Mouse (Mus musculus) layer of hippocampus, adult 8-10 months (tissue): ENCODE results near the gene Il33. TPM values are rescaled to one million over a fixed set of nuclear protein-coding genes. Genes with fewer than 3 reads are reported as not detected.
A peak's percentile ranks its signal among the peaks of the same experiment; 100 is the strongest.

Source experiments
- DNase-seq, 2 experiments: peaks; one replicate each; pipeline ENCODE4 v3.0.0; 2022; ENCODE audit warnings: low spot score in 2 of 2
- total RNA-seq, 4 experiments: library from RNA; stranded (reverse); gene quantifications; 2 replicates each; pipeline ENCODE4 v1.2.4; 2022

The Il33 gene
- total RNA-seq: 100 to 1,000 TPM in 2 of 4 experiments, 10 to 100 TPM in 2; 73.4 to 112 (median 96.0) TPM

DNA sequence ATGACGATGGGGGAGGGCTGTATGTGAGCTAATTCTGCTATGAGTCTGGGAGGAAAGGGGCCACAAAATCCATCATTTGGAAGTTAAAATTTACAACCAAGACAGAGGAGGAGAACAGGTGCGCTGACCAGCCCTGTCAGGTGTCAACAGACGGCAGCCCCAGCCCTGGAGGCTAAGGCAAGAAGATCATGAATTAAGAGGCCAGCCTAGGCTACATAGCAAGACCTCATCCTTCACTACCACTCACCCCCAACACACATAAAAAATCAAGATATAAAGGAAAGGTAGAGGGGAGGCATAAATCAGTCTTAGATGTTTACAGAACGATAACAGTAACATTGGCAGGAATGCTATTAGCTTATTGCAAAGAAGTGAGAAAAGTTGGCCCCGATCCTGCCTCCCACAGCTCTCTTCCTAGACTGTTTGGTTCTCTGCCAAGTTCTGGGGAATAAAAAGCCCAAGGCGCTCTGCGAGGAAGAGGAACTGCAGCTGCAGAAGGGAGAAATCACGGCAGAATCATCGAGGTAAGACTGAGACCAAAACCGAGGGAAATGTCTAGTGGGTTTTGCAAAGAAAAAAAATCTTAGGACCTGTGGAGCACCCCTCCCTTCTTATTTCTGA is at the start of gene Il33:
Gene Il33, plus strand, starts transcription at position 477 of the 621 bp plus-strand sequence.
- DNase-seq: peak; percentile 51 to 73

DNA sequence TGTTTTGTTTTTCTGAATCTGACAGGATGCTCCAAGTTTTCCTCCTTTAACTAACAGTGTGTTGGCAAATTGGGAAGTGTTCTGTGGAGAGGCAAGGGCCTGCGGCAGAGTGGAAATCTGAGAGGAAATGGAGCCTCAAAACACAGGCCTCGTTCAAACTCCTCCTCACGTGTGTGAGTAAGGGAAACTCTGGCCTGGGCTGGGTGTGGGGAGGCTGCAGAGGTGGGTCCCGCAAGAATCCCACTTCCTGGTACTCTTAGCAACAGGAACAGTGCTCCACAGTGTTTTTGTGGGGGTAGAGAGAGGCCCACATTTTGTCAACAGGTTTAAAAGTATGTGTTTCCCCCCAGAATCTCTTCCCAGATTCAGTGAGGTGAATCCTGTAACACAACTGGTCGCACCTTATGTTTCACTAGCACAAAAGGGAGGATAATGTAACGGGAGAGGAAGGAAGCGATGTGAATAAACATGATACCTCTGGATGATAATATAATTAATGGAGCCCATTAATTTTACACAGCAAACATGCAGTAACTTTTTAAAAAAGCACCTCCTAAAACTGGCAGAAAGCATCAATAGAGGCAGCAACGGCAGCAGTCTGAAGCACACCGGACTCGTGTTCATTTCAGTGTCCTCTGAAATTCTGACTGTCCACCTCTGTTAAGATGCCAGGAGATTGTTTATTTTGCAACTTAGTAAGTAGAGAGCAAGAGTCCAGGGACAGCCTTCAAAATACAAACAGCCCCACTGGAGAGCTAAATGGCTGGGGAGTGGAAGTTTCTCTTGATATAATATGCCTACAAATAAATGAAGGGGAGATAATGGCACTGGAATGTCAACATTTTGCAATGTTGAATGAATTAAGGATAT is 47.3 kb upstream of the Il33 start:
- DNase-seq: no peak

DNA sequence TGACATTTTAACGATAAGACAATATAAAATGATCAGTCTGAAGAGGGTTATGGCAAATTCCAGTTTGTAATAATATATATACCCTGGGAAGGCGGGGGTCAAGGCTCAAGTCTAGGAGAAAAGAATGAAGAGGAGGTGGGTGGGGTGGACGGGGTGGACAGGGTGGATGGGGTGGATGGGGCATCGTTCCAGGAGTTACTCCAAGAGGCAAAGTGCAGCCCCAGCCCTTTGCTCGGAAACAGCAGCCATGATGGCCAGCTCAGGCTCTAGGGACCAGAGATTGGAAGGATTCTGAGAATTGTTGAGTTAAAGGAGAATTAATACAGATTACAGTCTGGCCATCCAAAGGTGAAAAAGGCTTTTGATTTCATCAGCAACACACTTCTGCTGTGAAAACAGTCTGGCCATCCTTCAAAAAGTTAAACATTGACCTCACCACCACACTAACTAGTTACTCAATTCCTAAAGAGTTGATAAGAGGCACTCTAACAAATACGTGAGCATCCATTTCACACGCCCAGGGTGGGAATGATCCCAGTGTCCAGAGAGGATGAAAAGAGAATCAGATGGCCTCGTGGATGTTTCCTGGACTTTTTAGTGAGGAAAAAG is 45.9 kb upstream of the Il33 start:
- DNase-seq: no peak

DNA sequence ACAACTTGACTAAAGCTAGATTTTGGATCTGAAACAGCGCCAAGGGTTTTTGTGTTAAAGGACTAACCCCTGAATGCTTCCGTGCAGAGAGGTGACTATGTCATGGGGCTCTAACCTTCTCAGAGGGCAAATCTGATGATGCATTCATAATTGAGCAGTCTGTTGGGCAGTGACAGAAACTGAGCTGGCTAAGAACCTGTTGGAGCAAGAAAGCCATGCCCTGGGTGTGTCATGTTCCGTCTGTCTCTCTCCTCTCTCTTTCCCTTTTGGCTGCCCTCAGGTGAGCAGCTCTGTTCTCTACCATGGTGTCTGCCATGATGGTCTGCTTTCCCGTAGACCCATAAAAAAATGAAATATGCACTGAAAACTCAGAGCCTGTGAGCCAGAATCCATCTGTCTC is 44.0 kb upstream of the Il33 start:
- no peak for DNase-seq

DNA sequence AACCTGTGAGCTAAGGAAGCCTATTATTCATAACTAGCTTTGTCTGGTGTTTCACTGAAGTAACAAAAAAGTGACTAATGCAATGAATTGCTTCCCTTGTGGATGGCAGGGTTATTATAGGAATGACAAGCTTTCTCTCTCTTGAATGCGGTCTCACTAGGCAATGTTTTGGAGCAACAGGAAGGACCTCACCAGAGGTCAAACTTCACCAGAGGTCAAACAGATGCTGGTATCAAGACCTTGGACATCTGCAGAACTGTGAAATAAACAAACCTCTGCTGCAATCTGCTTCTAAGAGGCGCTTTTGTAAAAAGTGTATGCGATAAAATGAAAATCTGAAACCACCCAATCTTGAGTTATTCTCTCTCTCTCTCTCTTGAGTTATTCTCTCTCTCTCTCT is 42.2 kb upstream of the Il33 start:
- no peak for DNase-seq

DNA sequence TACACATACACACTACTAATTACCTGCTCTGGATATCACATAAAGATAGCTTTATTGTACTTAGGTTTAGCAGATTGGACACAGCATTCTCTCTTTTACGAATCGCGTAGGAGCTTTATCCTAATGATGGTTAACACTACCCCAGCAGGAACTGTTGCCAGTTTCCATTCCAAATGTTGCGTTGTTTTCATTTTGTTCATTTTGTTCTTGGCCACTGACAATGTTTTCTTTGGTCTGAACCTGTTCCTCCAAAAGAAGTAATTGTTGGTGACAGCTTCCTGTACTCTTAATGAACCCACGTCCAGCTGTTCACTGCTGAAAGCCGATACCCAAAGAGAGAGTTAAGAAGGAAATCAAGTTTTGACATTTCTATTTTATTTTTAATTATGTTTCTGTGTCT is 39.4 kb upstream of the Il33 start:
- no peak for DNase-seq

DNA sequence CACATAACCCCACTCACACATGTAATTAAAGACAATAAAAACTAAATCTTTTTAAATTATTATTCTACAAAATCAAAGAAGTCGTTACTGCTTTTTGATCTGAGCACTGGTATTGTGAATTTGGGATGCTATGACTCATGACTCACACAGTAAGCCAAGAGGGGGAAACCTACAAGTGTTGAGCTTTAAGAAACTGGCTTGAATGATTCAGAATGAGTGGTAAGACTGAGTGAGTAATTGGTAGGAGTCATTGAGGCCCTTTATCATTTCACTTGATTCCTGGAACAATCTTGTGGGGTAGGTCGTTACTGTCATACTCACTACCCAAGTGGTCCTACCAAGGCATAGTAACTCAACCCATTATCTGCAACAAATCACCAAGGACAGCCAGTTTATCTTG is 37.4 kb upstream of the Il33 start:
- no peak for DNase-seq

DNA sequence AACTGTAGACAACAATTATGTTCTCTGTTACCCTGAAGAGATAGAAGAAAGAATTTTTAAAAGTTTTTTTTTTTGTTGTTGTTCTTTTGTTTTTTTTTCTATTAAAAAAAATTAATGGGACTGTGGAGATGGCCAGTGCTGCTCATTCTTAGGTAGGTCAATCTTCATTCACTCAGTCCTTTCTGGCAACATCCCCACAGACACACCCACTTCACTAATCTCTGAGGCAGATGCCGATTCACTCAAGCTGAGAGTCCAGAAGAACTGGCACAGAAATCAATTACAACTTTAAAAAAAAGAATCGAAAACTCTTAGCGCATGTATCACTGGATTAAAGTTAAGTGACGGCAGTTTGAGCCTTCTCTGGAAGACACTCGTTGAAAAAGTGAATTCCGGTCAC is 36.0 kb upstream of the Il33 start:
- DNase-seq: no peak

DNA sequence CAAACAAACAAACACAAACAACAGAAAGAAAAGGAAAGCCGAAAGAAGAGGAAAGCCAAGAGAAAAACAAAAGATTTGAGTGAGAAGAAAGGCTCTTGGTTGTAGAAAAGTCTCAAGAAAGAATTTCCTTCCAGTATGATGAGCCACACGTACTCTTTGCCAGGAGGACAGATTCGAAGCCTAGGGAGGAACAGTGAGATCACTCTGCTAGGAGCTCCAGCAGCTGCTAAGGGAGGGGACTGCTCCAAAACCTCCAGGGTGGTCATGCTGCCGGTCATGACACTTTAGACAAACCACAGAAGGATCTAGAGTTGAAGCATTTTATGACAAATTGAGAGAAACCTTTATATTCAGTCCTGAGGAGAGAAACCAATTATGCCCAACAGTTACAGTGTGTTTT is 32.9 kb upstream of the Il33 start:
- no peak for DNase-seq

DNA sequence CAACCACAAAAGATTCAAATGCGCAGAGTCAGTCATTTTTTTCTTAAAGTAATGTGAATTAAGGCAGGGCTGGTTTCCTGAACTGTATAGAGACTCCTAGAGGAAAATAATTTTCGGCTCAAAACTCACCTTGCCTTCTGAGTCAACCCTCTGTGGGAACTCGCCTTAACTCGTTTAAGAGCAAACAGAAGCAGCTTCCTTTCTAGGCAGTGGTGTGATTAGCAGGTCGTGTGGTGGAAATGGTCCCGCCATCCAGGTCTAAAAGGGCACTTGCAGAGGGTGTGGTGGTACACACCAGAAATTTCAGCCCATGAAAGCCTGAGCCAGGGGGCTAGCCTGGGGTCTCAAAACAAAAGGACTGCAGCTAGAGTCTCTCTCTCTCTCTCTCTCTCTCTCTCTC is 32.1 kb upstream of the Il33 start:
- DNase-seq: no peak

DNA sequence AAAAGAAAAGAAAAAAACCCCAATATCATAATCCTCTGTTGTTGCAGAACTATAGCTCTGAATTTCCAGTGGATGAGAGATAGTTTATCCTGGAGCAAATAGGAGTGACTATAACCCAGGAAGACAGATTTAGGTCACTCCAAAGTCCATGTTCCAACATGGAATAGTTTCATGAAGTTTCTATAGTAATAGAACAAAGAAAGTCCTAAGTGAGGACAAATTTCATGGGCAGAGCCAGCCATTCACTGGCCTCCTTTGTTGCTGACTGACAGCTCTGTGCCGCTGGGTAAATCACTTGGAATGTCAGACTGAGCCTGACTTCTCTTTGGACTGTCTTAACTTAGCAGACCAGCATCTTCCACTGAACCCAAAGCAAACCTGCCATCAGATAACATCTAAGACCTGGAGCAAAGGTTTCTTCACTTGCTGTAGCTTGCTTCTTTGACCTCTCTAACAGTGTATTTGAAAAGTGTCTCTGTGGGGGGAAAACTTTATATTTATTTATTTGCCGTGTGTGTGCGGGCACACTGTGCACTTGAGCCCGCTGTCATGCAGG is 31.1 kb upstream of the Il33 start:
- DNase-seq: no peak

DNA sequence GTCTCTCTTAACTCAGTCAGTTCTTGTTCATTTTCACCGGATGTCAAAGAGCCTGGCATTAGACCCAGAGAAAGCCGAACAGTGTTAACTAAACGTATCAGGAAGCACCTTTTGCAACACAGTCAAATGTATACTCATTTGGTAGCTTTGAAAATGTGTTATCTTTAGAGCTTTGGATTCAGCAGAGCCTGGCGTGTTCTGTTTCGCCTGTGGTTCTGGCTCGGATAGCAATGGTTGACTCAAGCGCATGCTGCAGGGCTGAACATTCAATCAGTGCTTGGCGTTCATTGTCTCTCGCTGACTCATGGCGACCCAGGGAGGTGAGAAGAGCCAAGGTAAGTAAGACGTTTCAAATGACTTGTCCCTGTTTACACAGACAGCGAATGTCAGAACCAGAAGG is 30.5 kb upstream of the Il33 start:
- DNase-seq: no peak

DNA sequence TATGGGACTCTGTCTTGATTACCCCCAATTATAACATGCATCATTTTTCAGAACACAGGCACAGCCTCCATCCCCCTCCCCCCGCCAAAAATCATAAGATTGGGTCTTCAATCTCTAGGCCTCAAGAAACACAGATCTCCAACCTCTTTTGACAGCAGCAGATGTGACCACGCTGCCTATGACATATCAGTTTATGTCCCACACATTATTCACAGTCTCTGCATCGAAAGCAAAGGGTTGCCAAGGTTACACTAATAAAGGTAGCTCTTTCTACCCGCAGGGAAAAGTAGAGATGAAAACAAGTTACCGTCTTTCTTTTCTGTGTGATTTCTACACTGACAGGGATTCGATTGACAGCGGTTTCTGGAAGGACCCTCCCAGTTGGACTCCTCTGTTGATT is 29.9 kb upstream of the Il33 start:
- no peak for DNase-seq

DNA sequence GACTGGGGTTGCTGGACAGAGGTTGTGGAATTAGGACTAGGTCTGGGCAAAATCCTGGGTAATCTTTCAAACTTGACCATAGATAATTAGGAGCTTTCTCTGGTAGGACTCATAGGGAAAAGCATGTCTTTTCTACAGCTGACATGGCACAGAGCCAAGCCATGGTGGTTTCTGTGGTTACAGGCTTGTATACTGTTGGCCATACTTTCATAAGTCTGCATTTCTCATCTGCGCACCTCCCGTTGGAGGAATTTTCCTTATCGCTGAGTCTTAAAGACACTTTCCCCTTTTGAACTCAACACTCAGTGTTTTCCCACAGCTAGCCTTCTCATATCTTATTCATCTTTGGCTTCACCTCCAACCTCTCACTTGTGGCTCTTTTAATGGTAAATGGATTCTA is 24.6 kb upstream of the Il33 start:
- no peak for DNase-seq

DNA sequence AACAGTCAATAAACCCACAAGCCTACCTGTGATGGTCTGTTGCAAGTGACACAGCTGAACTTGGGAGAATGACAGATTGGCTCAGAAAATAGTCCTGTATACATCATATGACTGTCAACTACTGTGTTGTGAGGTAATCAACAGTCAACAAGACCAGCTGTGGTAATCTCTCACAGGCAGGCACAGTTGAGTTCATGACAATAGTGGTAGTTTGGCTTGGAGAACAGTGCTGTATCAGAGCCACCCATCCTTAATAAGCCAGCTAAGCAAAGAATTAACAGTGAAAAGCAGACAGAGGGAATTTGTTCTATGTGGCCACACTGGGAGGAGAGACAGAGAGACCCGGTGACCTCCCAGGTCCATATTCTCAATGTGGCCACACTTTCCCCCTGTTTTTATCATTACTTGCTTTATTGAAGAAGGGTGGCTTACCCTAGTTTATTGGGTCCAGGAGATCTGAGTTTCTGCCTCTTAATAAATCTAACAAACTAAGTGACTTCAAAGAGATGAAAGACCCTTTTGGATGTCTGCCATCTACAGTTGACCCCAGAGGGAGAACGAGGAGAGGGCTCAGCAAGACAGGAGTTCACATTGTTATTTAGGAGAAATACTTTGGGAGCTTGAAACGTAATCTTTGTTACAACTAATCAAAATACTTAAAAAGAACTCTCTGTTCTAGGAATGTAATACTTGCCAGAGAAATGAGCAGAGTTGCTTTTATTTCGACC is 22.4 kb upstream of the Il33 start:
- DNase-seq: peak; percentile 17 to 50

DNA sequence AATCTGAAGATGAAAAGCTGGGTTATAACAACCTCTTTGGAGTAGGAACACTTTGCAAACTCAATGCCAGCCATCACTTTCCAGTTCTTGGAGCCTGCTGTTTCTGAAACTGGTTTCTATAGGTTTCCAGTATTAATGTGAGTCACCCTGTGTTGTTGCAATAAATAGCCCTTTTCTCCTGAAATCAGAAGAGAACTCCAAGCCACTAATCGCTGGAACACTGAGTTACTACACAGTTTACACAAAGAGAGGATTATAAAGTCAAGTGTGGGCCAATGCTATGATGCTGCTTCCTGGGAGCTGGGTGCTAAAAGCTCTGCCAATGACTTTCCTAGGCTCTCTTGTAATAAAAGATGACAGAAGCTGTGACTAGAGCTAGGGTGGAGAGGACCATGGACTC is 19.0 kb upstream of the Il33 start:
- no peak for DNase-seq

DNA sequence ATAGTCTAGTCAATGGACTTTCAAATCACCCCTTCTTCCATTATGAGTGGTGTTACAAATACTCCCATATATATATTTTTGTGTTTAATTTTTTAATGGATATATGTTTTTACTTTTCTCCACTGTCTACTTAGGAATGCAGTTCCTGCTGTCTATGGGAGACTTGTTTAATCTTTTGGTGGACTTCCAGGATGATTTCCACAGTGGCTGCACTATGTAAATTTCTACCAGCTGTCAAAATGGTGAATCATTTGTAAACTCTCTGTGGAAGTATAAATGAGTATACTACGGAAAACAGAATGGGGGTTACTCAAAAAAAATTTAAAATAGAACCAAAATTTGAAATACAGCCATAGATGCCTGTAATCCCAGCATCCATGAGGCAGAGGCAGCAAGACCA is 15.7 kb upstream of the Il33 start:
- DNase-seq: no peak

DNA sequence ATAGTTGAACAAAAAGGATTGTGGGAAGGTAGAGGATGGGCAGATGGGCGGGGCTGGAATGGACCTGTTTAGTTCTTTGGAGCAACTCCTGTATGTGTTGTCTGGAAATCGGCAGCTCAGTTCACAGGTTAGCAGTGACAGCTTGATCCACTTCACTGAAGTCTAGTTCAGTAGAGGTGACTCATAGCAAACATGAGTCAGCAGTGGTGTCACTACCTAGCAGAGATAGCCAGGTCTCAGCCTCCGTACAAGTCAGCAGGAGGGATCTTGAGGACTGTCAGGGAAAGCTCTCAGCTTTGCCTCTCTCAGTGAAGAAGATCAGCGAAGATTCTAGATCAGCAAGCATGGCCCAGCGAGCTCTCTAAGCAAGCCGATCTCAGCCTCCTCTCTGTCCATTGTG is 13.0 kb upstream of the Il33 start:
- DNase-seq: no peak

DNA sequence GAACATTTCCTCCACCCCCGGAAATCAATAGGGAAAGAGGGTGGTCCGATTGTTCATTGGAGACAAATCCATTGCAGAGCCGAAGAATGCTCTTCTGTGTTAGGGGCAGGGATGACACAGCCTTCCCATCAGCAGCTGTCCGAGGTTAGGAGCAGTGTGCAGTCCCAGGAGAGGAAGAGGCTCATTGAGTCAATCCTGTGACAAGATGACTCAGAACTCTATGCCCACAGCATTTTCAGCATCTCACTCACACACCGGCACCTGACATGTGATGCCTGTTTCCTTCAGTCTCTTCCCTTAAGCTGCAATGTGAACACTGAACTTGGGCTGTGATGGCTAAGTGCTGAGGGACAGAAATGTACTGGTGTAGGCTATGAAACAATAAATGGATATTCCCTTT is 7.5 kb upstream of the Il33 start:
- DNase-seq: no peak

DNA sequence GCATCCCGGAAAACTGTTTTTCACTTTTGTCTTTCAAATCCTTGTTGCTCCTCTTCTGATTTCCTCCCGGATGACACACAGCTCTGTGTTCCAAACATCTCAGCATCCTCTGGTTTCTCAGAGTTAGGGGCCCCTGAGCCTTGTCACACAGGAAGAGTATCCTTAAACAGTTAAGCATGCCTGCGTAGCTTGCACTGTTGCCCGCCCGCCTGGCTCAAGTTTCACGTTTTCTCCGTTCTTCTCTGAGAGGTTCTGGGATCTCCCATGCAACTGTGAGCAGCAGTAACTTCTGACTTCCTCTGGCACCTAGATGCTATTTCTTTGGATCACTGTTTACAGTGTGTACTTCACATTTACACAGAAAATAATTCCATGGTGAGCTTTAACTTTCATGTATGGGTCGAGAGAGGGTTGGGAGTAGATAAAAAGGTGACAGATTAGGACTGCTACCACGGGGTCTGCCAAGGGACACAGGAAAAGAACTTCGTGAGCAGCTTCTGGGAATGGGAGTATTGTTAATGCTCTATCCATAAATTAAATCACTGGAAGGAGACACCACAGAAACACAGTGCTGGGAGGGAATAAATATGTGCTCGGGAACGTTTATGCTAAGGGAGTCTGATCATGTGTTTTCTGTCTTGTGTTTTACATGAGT is 1.3 kb downstream of the Il33 start:
- no peak for DNase-seq

DNA sequence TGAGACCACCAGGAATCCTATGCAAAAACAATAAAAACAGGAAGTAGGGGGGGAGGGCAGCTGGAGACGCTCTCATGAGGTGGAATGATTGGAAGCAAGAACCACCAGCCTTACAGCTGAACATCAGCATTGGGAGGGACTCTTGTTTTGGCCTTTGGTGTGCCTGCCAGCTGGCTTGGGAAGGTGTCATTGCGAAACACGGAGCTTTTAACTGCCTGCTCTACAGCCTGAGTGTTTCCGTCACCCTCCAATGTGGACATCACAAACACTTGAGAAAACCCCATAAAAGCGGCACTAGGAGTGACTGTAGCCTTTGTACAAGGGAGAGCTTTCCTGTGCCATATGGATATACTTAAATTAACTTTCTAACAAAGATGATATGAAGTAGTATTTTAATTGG is 5.4 kb downstream of the Il33 start:
- no peak for DNase-seq
